Mouse (Mus musculus): ENCODE measurements at regions not wholly inside any gene's neighbourhood (a gene's known extent, or its start where the extent isn't known, plus 50 kb on each side); places are given as distances from the start of the nearest gene placed in this dataset.
A peak's percentile ranks its signal among the peaks of the same experiment; 100 is the strongest.

GRCm38 (mm10) chr9:30523852-30524251 is 96.9 kb downstream of the Snx19 start:
- no peaks in the 10 kb centered on the region for H3K36me3 ChIP-seq (ENCODE audit: insufficient read depth, low read length)
- TF ChIP-seq EP300 (IDR thresholded peaks at IDR 0.05), result no peak
- no peak for TF ChIP-seq CTCF (IDR thresholded peaks at IDR 0.05)
- 66% methylated on average over 2 of the region's 2 CpGs for WGBS
- DNase-seq (ENCODE audit: low spot score) (no peak), ATAC-seq (no peak)
- H3K27me3 ChIP-seq (replicated peaks; ENCODE audit: insufficient read depth, low read length), result no peaks in the 10 kb centered on the region
- H3K27ac ChIP-seq (ENCODE audit: low read length), result no peak overlapping the region
- no peaks in the 10 kb centered on the region for H3K9me3 ChIP-seq (ENCODE audit: low read length)
- H3K9ac ChIP-seq (replicated peaks; ENCODE audit: low read depth), result no peak overlapping the region
- H3K4me2 ChIP-seq (replicated peaks; ENCODE audit: low read depth, low read length), result no peak overlapping the region
- no peaks in the 10 kb centered on the region for H3K4me1 ChIP-seq (ENCODE audit: insufficient read depth, low read depth, low read length)
- H3K4me3 ChIP-seq (ENCODE audit: low read depth, low read length), result no peak overlapping the region

- no peak for DNase-seq (ENCODE audit: low spot score)
- H3K9ac ChIP-seq (replicated peaks; ENCODE audit: low read depth), result no peak overlapping the region
- 67% methylated on average over 10 of the region's 10 CpGs for WGBS
These were observed 95.9 kb downstream of the Snx19 start for GRCm38 (mm10) chr9:30522595-30523350.

GRCm38 (mm10) chr9:30521556-30522240 is 94.8 kb downstream of the Snx19 start:
- Histone ChIP-seq H3K9me3 (ENCODE audit: low read length) (no peaks in the 10 kb centered on the region), H3K36me3 (ENCODE audit: insufficient read depth, low read length) (no peaks in the 10 kb centered on the region), H3K9ac (replicated peaks; ENCODE audit: low read depth) (no peak overlapping the region), H3K27me3 (replicated peaks; ENCODE audit: insufficient read depth, low read length) (no peaks in the 10 kb centered on the region), H3K27ac (ENCODE audit: low read length) (no peak overlapping the region), H3K4me3 (ENCODE audit: low read depth, low read length) (no peak overlapping the region), H3K4me2 (replicated peaks; ENCODE audit: low read depth, low read length) (no peak overlapping the region), H3K4me1 (ENCODE audit: insufficient read depth, low read depth, low read length) (no peaks in the 10 kb centered on the region)
- ATAC-seq, result no peak
- no peak for TF ChIP-seq CTCF (IDR thresholded peaks at IDR 0.05)
- no peak for TF ChIP-seq EP300 (IDR thresholded peaks at IDR 0.05)
- WGBS, result 84% methylated on average over 6 of the region's 6 CpGs
- DNase-seq (ENCODE audit: low spot score), result no peak

More at GRCm38 (mm10) chr9:30522595-30523350, 95.9 kb downstream of the Snx19 start:
- Histone ChIP-seq H3K27ac (ENCODE audit: low read length) (no peak overlapping the region), H3K36me3 (ENCODE audit: insufficient read depth, low read length) (no peaks in the 10 kb centered on the region), H3K9me3 (ENCODE audit: low read length) (no peaks in the 10 kb centered on the region), H3K4me2 (replicated peaks; ENCODE audit: low read depth, low read length) (no peak overlapping the region), H3K4me1 (ENCODE audit: insufficient read depth, low read depth, low read length) (no peaks in the 10 kb centered on the region), H3K4me3 (ENCODE audit: low read depth, low read length) (no peak overlapping the region), H3K27me3 (replicated peaks; ENCODE audit: insufficient read depth, low read length) (no peaks in the 10 kb centered on the region)
- ATAC-seq, result no peak
- TF ChIP-seq EP300 (IDR thresholded peaks at IDR 0.05) (no peak), CTCF (IDR thresholded peaks at IDR 0.05) (no peak)

- H3K36me3 ChIP-seq (ENCODE audit: insufficient read depth, low read length), result no peaks in the 10 kb centered on the region
- H3K27ac ChIP-seq (ENCODE audit: low read length), result no peak overlapping the region
- 34% methylated on average over 9 of the region's 9 CpGs for WGBS
- no peaks in the 10 kb centered on the region for H3K27me3 ChIP-seq (replicated peaks; ENCODE audit: insufficient read depth, low read length)
- no peaks in the 10 kb centered on the region for H3K4me1 ChIP-seq (ENCODE audit: insufficient read depth, low read depth, low read length)
- no peak for ATAC-seq
- no peak overlapping the region for H3K4me2 ChIP-seq (replicated peaks; ENCODE audit: low read depth, low read length)
- no peak for TF ChIP-seq EP300 (IDR thresholded peaks at IDR 0.05)
- TF ChIP-seq CTCF (IDR thresholded peaks at IDR 0.05), result no peak
- H3K9ac ChIP-seq (replicated peaks; ENCODE audit: low read depth), result no peak overlapping the region
- H3K4me3 ChIP-seq (ENCODE audit: low read depth, low read length), result no peak overlapping the region
- DNase-seq (ENCODE audit: low spot score), result peak; percentile 21
- no peaks in the 10 kb centered on the region for H3K9me3 ChIP-seq (ENCODE audit: low read length)
These were observed 94.0 kb downstream of the Snx19 start for GRCm38 (mm10) chr9:30520853-30521439.

GRCm38 (mm10) chr9:30520116-30520515 is 93.2 kb downstream of the Snx19 start:
- no peak overlapping the region for H3K4me3 ChIP-seq (ENCODE audit: low read depth, low read length)
- TF ChIP-seq CTCF (IDR thresholded peaks at IDR 0.05) (no peak), EP300 (IDR thresholded peaks at IDR 0.05) (no peak)
- no peak overlapping the region for H3K9ac ChIP-seq (replicated peaks; ENCODE audit: low read depth)
- H3K27me3 ChIP-seq (replicated peaks; ENCODE audit: insufficient read depth, low read length), result no peaks in the 10 kb centered on the region
- no peak for ATAC-seq
- DNase-seq (ENCODE audit: low spot score), result no peak
- H3K4me2 ChIP-seq (replicated peaks; ENCODE audit: low read depth, low read length), result no peak overlapping the region
- no peak overlapping the region for H3K27ac ChIP-seq (ENCODE audit: low read length)
- no peaks in the 10 kb centered on the region for H3K36me3 ChIP-seq (ENCODE audit: insufficient read depth, low read length)
- no peaks in the 10 kb centered on the region for H3K4me1 ChIP-seq (ENCODE audit: insufficient read depth, low read depth, low read length)
- WGBS, result 67% methylated on average over 1 of the region's 1 CpGs
- H3K9me3 ChIP-seq (ENCODE audit: low read length), result no peaks in the 10 kb centered on the region

- no peak for TF ChIP-seq CTCF (IDR thresholded peaks at IDR 0.05)
- no peak for TF ChIP-seq EP300 (IDR thresholded peaks at IDR 0.05)
- no peak for DNase-seq (ENCODE audit: low spot score)
- H3K4me1 ChIP-seq (ENCODE audit: insufficient read depth, low read depth, low read length), result no peaks in the 10 kb centered on the region
- H3K27me3 ChIP-seq (replicated peaks; ENCODE audit: insufficient read depth, low read length), result no peaks in the 10 kb centered on the region
- H3K4me2 ChIP-seq (replicated peaks; ENCODE audit: low read depth, low read length), result no peak overlapping the region
- H3K36me3 ChIP-seq (ENCODE audit: insufficient read depth, low read length), result no peaks in the 10 kb centered on the region
- H3K9me3 ChIP-seq (ENCODE audit: low read length), result no peaks in the 10 kb centered on the region
- 94% methylated on average over 1 of the region's 1 CpGs for WGBS
- H3K27ac ChIP-seq (ENCODE audit: low read length), result no peak overlapping the region
- no peak overlapping the region for H3K4me3 ChIP-seq (ENCODE audit: low read depth, low read length)
- no peak for ATAC-seq
- H3K9ac ChIP-seq (replicated peaks; ENCODE audit: low read depth), result no peak overlapping the region
These were observed 92.3 kb downstream of the Snx19 start for GRCm38 (mm10) chr9:30519231-30519630.
